7 mouse cellular contexts compared by ENCODE assay signal in the genomic region with DNA sequence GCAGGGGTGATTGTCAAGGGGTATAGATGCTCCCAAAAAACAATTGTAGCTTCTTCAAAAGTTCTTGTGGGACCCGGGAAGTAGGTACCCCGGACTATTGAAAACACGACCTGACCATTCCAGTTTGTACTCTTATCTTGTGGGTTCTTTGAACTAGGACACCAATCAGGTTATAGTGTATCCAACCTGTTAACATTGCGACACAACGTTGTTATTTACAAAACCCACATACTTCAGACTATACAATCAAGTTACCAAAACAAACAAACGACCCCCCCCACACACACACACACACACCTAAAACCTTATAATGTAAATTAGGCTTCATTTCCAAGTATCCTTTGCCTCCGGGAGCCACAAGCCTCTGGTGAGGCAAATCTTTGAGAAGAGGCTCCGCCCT. TPM values are rescaled to one million over a fixed set of nuclear protein-coding genes. Genes with fewer than 3 reads are reported as not detected.
DNase-seq lines count a peak whose midpoint lies in the region; ATAC-seq and TF ChIP-seq lines count a peak whose summit lies in the region.

No protein-coding gene starts in this region.

- ATAC-seq in forebrain, embryonic 13.5 days, result no peak
- ATAC-seq in liver, embryonic 13.5 days (ENCODE audit: low read depth), result peak; percentile 43
- peak; percentile 29 for ATAC-seq in stomach, postnatal 0 days (ENCODE audit: low FRiP score, low TSS enrichment)

- no peaks in the 10 kb centered on the region for H3K27me3 ChIP-seq in spleen, adult 2 months (ENCODE audit: control insufficient read depth, insufficient read depth, low read length)
- H3K27me3 ChIP-seq in forebrain, embryonic 13.5 days, result peaks cover 6% of the 10 kb centered on the region; the same call in 1 of the 2 replicates
- peaks cover 12% of the 10 kb centered on the region for H3K27me3 ChIP-seq in liver, embryonic 13.5 days
- H3K27me3 ChIP-seq in stomach, postnatal 0 days (ENCODE audit: control insufficient read depth, insufficient read depth, low read length), result no peaks in the 10 kb centered on the region

- peaks cover 17% of the 10 kb centered on the region for H3K36me3 ChIP-seq in spleen, adult 2 months (ENCODE audit: control insufficient read depth, insufficient read depth, low read length)
- peaks cover 30% of the 10 kb centered on the region for H3K36me3 ChIP-seq in forebrain, embryonic 13.5 days (ENCODE audit: poor library complexity, severe bottlenecking)
- H3K36me3 ChIP-seq in liver, embryonic 13.5 days, result peaks cover 31% of the 10 kb centered on the region
- H3K36me3 ChIP-seq in stomach, postnatal 0 days (ENCODE audit: control insufficient read depth, insufficient read depth, low read length), result peaks cover 9% of the 10 kb centered on the region; the same call in 1 of the 2 replicates

- H3K27ac ChIP-seq in spleen, adult 2 months (ENCODE audit: insufficient read depth, low read length), result no peak overlapping the region
- no peak overlapping the region for H3K27ac ChIP-seq in forebrain, embryonic 13.5 days
- 0 out of 2 replicates have a peak overlapping the region, but pooled peaks have one; percentile 25 for H3K27ac ChIP-seq in liver, embryonic 13.5 days
- no peak overlapping the region for H3K27ac ChIP-seq in stomach, postnatal 0 days (replicated peaks)

- no peak for DNase-seq in spleen, adult 2 months (ENCODE audit: low read depth in 1 of 2, low spot score in 2 of 2)
- no peak for DNase-seq in spleen, adult 12 weeks (ENCODE audit: low spot score)
- no peak for DNase-seq in liver, embryonic 13.5 days
- DNase-seq in stomach, postnatal 0 days (ENCODE audit: low spot score), result no peak
- no peak for DNase-seq in spleen, postnatal 14 days (ENCODE audit: low spot score in 2 of 2)
- DNase-seq in urinary bladder, postnatal 10 days (ENCODE audit: low spot score), result no peak

- no peaks in the 10 kb centered on the region for H3K9me3 ChIP-seq in forebrain, embryonic 13.5 days (replicated peaks)
- no peaks in the 10 kb centered on the region for H3K9me3 ChIP-seq in liver, embryonic 13.5 days (replicated peaks)
- H3K9me3 ChIP-seq in stomach, postnatal 0 days (ENCODE audit: control insufficient read depth, low read length), result no peaks in the 10 kb centered on the region

- TF ChIP-seq CTCF in spleen, adult 2 months (IDR thresholded peaks at IDR 0.05; ENCODE audit: extremely low read depth, insufficient read depth, insufficient read length, insufficient replicate concordance), result no peak
- no peak for TF ChIP-seq CTCF in stomach, postnatal 0 days (IDR thresholded peaks at IDR 0.05; ENCODE audit: low read depth)

- peak overlapping the region; percentile 40; the same call in 1 of the 2 replicates for H3K9ac ChIP-seq in forebrain, embryonic 13.5 days
- peak overlapping the region; percentile 30; the same call in 1 of the 2 replicates for H3K9ac ChIP-seq in liver, embryonic 13.5 days
- H3K9ac ChIP-seq in stomach, postnatal 0 days (ENCODE audit: low read length), result no peak overlapping the region

- no peaks in the 10 kb centered on the region for H3K4me1 ChIP-seq in spleen, adult 2 months (ENCODE audit: control insufficient read depth, insufficient read depth, insufficient read length)
- H3K4me1 ChIP-seq in forebrain, embryonic 13.5 days, result peaks cover 24% of the 10 kb centered on the region
- H3K4me1 ChIP-seq in liver, embryonic 13.5 days (replicated peaks), result peaks cover 24% of the 10 kb centered on the region
- H3K4me1 ChIP-seq in stomach, postnatal 0 days (replicated peaks; ENCODE audit: control insufficient read depth, insufficient read depth), result no peaks in the 10 kb centered on the region

- H3K4me2 ChIP-seq in forebrain, embryonic 13.5 days, result peak overlapping the region; percentile 55
- H3K4me2 ChIP-seq in liver, embryonic 13.5 days, result peak overlapping the region; percentile 75
- peak overlapping the region; percentile 44 for H3K4me2 ChIP-seq in stomach, postnatal 0 days (replicated peaks; ENCODE audit: low read depth)

- TF ChIP-seq EP300 in stomach, postnatal 0 days (optimal IDR thresholded peaks at IDR 0.05), result no peak

- WGBS in spleen, adult 2 months, result 5% methylated on average over 8 of the region's 8 CpGs
- WGBS in forebrain, embryonic 13.5 days, result 6% methylated on average over 8 of the region's 8 CpGs
- WGBS in liver, embryonic 13.5 days (ENCODE audit: insufficient replicate concordance), result 6% methylated on average over 8 of the region's 8 CpGs
- 3% methylated on average over 8 of the region's 8 CpGs for WGBS in stomach, postnatal 0 days

- no peak for TF ChIP-seq POLR2A in spleen, adult 2 months (IDR thresholded peaks at IDR 0.05; ENCODE audit: low read depth, low read length)

- peak overlapping the region; percentile 17; the same call in 1 of the 2 replicates for H3K4me3 ChIP-seq in spleen, adult 2 months (ENCODE audit: extremely low read depth, insufficient read depth, insufficient read length)
- H3K4me3 ChIP-seq in forebrain, embryonic 13.5 days, result peak overlapping the region; percentile 67
- H3K4me3 ChIP-seq in liver, embryonic 13.5 days (replicated peaks), result peak overlapping the region; percentile 80
- peak overlapping the region; percentile 27 for H3K4me3 ChIP-seq in stomach, postnatal 0 days (ENCODE audit: low read depth, low read length)

RNA-seq across cellular contexts. Expression of a gene that starts 0.4 kb away (rescaled TPM):
- polyA plus RNA-seq in spleen, adult 2 months (2012; rRNA removed), result 125 and 155 TPM in 2 replicates
- polyA plus RNA-seq in forebrain, embryonic 13.5 days (2015; fragmentation: Nextera tagmentation; extraction: Ambion mirVana), result 912 and 933 TPM in 2 replicates
- 372 and 419 TPM in 2 replicates for polyA plus RNA-seq in liver, embryonic 13.5 days (2015; fragmentation: Nextera tagmentation; extraction: Ambion mirVana)
- 516 and 537 TPM in 2 replicates for polyA plus RNA-seq in stomach, postnatal 0 days (2015; fragmentation: Nextera tagmentation; extraction: Ambion mirVana)

RNA-seq across cellular contexts. Expression of a gene that starts 5.8 kb away (rescaled TPM):
- 0.18 TPM in 1 of 2 replicates, not detected in the other for polyA plus RNA-seq in spleen, adult 2 months (2012; rRNA removed)
- not detected in 2 replicates for polyA plus RNA-seq in forebrain, embryonic 13.5 days (2015; fragmentation: Nextera tagmentation; extraction: Ambion mirVana)
- 19.6 and 20.0 TPM in 2 replicates for polyA plus RNA-seq in liver, embryonic 13.5 days (2015; fragmentation: Nextera tagmentation; extraction: Ambion mirVana)
- polyA plus RNA-seq in stomach, postnatal 0 days (2015; fragmentation: Nextera tagmentation; extraction: Ambion mirVana), result 0.32 and 0.40 TPM in 2 replicates

RNA-seq across cellular contexts. Expression of a gene that starts 8.0 kb away (rescaled TPM):
- polyA plus RNA-seq in spleen, adult 2 months (2012; rRNA removed), result not detected in 2 replicates
- not detected in 2 replicates for polyA plus RNA-seq in forebrain, embryonic 13.5 days (2015; fragmentation: Nextera tagmentation; extraction: Ambion mirVana)
- not detected in 2 replicates for polyA plus RNA-seq in liver, embryonic 13.5 days (2015; fragmentation: Nextera tagmentation; extraction: Ambion mirVana)
- not detected in 2 replicates for polyA plus RNA-seq in stomach, postnatal 0 days (2015; fragmentation: Nextera tagmentation; extraction: Ambion mirVana)

RNA-seq across cellular contexts. Expression of a gene that starts 10.4 kb away (rescaled TPM):
- polyA plus RNA-seq in spleen, adult 2 months (2012; rRNA removed), result 0.25 and 0.32 TPM in 2 replicates
- 0.57 TPM in 1 of 2 replicates, not detected in the other for polyA plus RNA-seq in forebrain, embryonic 13.5 days (2015; fragmentation: Nextera tagmentation; extraction: Ambion mirVana)
- polyA plus RNA-seq in liver, embryonic 13.5 days (2015; fragmentation: Nextera tagmentation; extraction: Ambion mirVana), result 0.23 and 0.46 TPM in 2 replicates
- polyA plus RNA-seq in stomach, postnatal 0 days (2015; fragmentation: Nextera tagmentation; extraction: Ambion mirVana), result 0.15 and 0.36 TPM in 2 replicates

RNA-seq across cellular contexts. Expression of a gene that starts 15.1 kb away (rescaled TPM):
- 12.3 and 13.9 TPM in 2 replicates for polyA plus RNA-seq in spleen, adult 2 months (2012; rRNA removed)
- polyA plus RNA-seq in forebrain, embryonic 13.5 days (2015; fragmentation: Nextera tagmentation; extraction: Ambion mirVana), result 2.9 and 4.6 TPM in 2 replicates
- 1.3 and 1.5 TPM in 2 replicates for polyA plus RNA-seq in liver, embryonic 13.5 days (2015; fragmentation: Nextera tagmentation; extraction: Ambion mirVana)
- polyA plus RNA-seq in stomach, postnatal 0 days (2015; fragmentation: Nextera tagmentation; extraction: Ambion mirVana), result 16.2 and 17.7 TPM in 2 replicates

Comparison
In these comparisons a context has a peak if more than half of its experiments do, and no peak if none do; other contexts are left out.
1. H3K4me3 ChIP-seq: peak in every context shown above with its lines; median percentile 80 in liver, embryonic 13.5 days; 67 in forebrain, embryonic 13.5 days; 27 in stomach, postnatal 0 days; 17 in spleen, adult 2 months.
2. RNA of a gene that starts 5.8 kb away (polyA plus RNA-seq): 19.6 to 20.0 TPM in liver, embryonic 13.5 days; 0.32 to 0.40 TPM in stomach, postnatal 0 days, 0.18 TPM in spleen, adult 2 months and not detected in forebrain, embryonic 13.5 days; every median in the first group is over 10 times any median in the second.
3. Peak in every context shown above with its lines, with median percentiles within 50 percentile points of each other: H3K4me2 ChIP-seq.